Mouse (Mus musculus) G1E (cell line): ENCODE measurements around the gene C1qtnf7. TPM values are rescaled to one million over a fixed set of nuclear protein-coding genes. Genes with fewer than 3 reads are reported as not detected.

ENCODE experiments used
- ATAC-seq: 2 replicates; pipeline ENCODE4 v1.8.0; 2016; ENCODE audit warnings: mild to moderate bottlenecking; ENCODE audit not compliant: insufficient number of reproducible peaks, poor library complexity, low FRiP score, severe bottlenecking; ENCODE audit errors: extremely low read depth
- DNase-seq: peaks from one replicate; pipeline ENCODE4 v3.0.0; 2012; ENCODE audit warnings: low spot score
- H3K27me3 ChIP-seq: 2 replicates; pipeline ENCODE4 v1.6.1; 2012; ENCODE audit warnings: mild to moderate bottlenecking, low read length, inconsistent platforms; ENCODE audit not compliant: insufficient read depth
- H3K36me3 ChIP-seq: replicated peaks from 2 replicates; pipeline ENCODE3; 2012; ENCODE audit warnings: mild to moderate bottlenecking, inconsistent platforms
- H3K4me1 ChIP-seq: 2 replicates; pipeline ENCODE4 v1.6.1; 2012; ENCODE audit warnings: low read depth, low read length, inconsistent platforms, mixed read lengths; ENCODE audit not compliant: insufficient read depth
- H3K4me3 ChIP-seq: 2 replicates; pipeline ENCODE4 v1.5.1; 2012; ENCODE audit warnings: low read depth, mild to moderate bottlenecking, inconsistent platforms, low read length, moderate library complexity, mixed read lengths
- H3K9me3 ChIP-seq: replicated peaks from 2 replicates; pipeline ENCODE4 v1.6.1; 2012; ENCODE audit warnings: inconsistent platforms
- CTCF ChIP-seq: IDR thresholded peaks from 2 replicates; pipeline ENCODE4 v1.5.1; 2012; ENCODE audit warnings: low read depth, low read length, inconsistent platforms, mixed read lengths
- GATA1 ChIP-seq: IDR thresholded peaks from 2 replicates; pipeline ENCODE4 v1.6.1; 2012; ENCODE audit warnings: borderline replicate concordance, low read length, inconsistent platforms, mixed read lengths
- GATA2 ChIP-seq: IDR thresholded peaks from 2 replicates; pipeline ENCODE4 v1.6.1; 2012; ENCODE audit warnings: low read depth, low read length, inconsistent platforms, borderline replicate concordance
- POLR2AphosphoS5 ChIP-seq: IDR thresholded peaks from 2 replicates; pipeline ENCODE4 v1.6.1; 2012; ENCODE audit warnings: low read depth, low read length, inconsistent platforms; ENCODE audit not compliant: insufficient replicate concordance
- TAL1 ChIP-seq: conservative IDR thresholded peaks from 2 replicates; pipeline ENCODE4 v1.6.1; 2012; ENCODE audit warnings: low read depth, low read length, inconsistent platforms, mixed read lengths
- polyA plus RNA-seq: library from polyadenylated mRNA; stranded (reverse); fragments of >175 nt; gene quantifications from 2 replicates; pipeline ENCODE4 v1.2.3, GENCODE M21; 2012
- total RNA-seq, 2 experiments: library from RNA; stranded (forward) in 1 of 2; stranded (reverse) in 1 of 2; fragments of 200-1000 nt in 1 of 2; fragments of >200 nt in 1 of 2; fragmentation: Nextera tagmentation in 1 of 2; gene quantifications; 2 replicates each; pipeline ENCODE4 v1.2.3; 2014 to 2017

The C1qtnf7 gene
- total and polyA plus RNA-seq, 3 experiments: 0.05 TPM; not detected in 2

DNA sequence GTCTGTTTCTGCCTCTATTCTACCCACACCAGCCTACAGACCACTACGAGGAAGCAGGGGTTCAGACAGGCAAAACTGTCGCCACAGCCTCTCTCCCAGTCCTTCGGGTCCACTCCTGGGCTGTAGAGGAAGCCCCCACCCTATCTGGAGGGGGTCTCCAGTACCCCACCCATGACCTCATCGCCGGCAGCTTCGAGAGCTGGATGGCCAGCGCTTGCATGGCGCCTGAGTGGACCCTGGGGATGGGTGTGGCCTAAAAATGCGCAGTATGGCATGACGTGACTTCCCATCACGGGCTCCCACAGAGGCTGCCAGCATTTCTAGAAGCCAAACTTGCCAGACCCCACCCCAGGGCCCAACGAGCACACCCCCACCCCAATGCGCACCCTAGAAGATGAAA is 2.0 kb downstream of the C1qtnf7 start:
- Histone ChIP-seq H3K9me3 (no peaks in the 10 kb centered on the region), H3K4me1 (no peaks in the 10 kb centered on the region), H3K4me3 (no peak overlapping the region), H3K27me3 (no peaks in the 10 kb centered on the region), H3K36me3 (no peaks in the 10 kb centered on the region)
- ATAC-seq (no peak), DNase-seq (no peak)
- TF ChIP-seq GATA1 (no peak), CTCF (no peak), TAL1 (no peak), GATA2 (no peak), POLR2AphosphoS5 (no peak)

DNA sequence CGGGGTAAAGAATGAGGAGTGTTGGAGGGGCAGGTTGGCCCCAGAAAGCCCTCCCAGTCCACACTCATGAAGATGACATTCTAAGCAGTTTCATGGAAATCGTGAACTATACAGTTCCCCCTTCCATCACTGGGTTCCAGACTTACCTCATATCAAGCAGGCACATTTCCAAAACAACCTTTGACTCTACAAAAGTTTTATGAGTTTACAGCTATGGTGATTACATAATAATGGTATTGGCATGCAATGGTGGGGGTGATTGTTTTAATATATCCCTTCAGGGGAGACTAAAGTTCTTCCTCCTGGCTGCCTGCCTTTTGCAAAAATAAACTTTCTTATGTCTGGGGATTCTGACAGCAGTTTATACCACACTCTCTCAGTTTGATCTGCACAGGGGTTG is 4.6 kb downstream of the C1qtnf7 start:
- TF ChIP-seq GATA2 (no peak), TAL1 (no peak), POLR2AphosphoS5 (no peak), CTCF (no peak), GATA1 (no peak)
- no peak for ATAC-seq

GRCm38 (mm10) chr5:43521369-43521768 is 6.0 kb downstream of the C1qtnf7 start:
- H3K36me3 ChIP-seq: no peaks in the 10 kb centered on the region
- no peak for TF ChIP-seq CTCF
- TF ChIP-seq POLR2AphosphoS5: no peak
- TF ChIP-seq GATA2: no peak
- no peak for TF ChIP-seq TAL1
- no peak for TF ChIP-seq GATA1
- no peak for ATAC-seq
- DNase-seq: no peak
- H3K4me3 ChIP-seq: no peak overlapping the region
- H3K9me3 ChIP-seq: no peaks in the 10 kb centered on the region
- H3K4me1 ChIP-seq: no peaks in the 10 kb centered on the region
- H3K27me3 ChIP-seq: no peaks in the 10 kb centered on the region

More for the DNA sequence above, 4.6 kb downstream of the C1qtnf7 start:
- no peaks in the 10 kb centered on the region for H3K36me3 ChIP-seq
- H3K9me3 ChIP-seq: no peaks in the 10 kb centered on the region
- no peaks in the 10 kb centered on the region for H3K4me1 ChIP-seq
- H3K27me3 ChIP-seq: no peaks in the 10 kb centered on the region
- DNase-seq: no peak
- no peak overlapping the region for H3K4me3 ChIP-seq

- Histone ChIP-seq H3K4me1 (no peaks in the 10 kb centered on the region), H3K27me3 (no peaks in the 10 kb centered on the region), H3K36me3 (no peaks in the 10 kb centered on the region), H3K4me3 (no peak overlapping the region), H3K9me3 (no peaks in the 10 kb centered on the region)
- DNase-seq: no peak
- ATAC-seq: no peak
- TF ChIP-seq TAL1 (no peak), CTCF (no peak), POLR2AphosphoS5 (no peak), GATA1 (no peak), GATA2 (no peak)
These were observed 7.5 kb downstream of the C1qtnf7 start for GRCm38 (mm10) chr5:43522866-43523265.

GRCm38 (mm10) chr5:43526874-43527584 is 11.7 kb downstream of the C1qtnf7 start:
- no peak for TF ChIP-seq GATA2
- TF ChIP-seq GATA1: no peak
- no peak for TF ChIP-seq TAL1
- TF ChIP-seq POLR2AphosphoS5: no peak
- no peak for TF ChIP-seq CTCF
- Histone ChIP-seq H3K4me1 (no peaks in the 10 kb centered on the region), H3K36me3 (no peaks in the 10 kb centered on the region), H3K4me3 (no peak overlapping the region), H3K27me3 (no peaks in the 10 kb centered on the region), H3K9me3 (no peaks in the 10 kb centered on the region)
- no peak for DNase-seq
- no peak for ATAC-seq

GRCm38 (mm10) chr5:43530186-43530585 is 14.8 kb downstream of the C1qtnf7 start:
- H3K36me3 ChIP-seq: no peaks in the 10 kb centered on the region
- no peaks in the 10 kb centered on the region for H3K4me1 ChIP-seq
- no peak for DNase-seq
- H3K9me3 ChIP-seq: no peaks in the 10 kb centered on the region
- H3K27me3 ChIP-seq: no peaks in the 10 kb centered on the region
- no peak for ATAC-seq
- TF ChIP-seq POLR2AphosphoS5: no peak
- no peak for TF ChIP-seq GATA2
- TF ChIP-seq CTCF: no peak
- TF ChIP-seq TAL1: no peak
- TF ChIP-seq GATA1: no peak
- H3K4me3 ChIP-seq: no peak overlapping the region

DNA sequence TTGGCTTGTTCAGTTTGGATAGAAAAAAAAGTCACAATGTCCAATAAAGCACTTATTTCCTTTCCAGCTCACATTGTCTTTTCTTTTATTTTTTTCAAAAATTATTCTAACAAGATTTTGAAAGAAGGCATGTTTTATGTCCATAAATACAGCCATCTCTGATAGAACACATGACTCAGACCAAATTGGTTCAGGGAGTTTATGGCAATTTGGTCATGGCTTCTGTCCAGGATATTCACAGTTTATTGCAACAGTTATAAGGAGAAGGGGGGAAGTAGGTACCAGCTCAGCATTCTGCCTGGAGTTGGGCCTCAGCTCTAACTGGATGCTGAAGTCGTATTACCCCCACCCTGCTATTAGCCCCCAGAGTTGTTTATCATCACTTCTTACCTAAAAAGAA is 15.5 kb downstream of the C1qtnf7 start:
- no peak for DNase-seq
- Histone ChIP-seq H3K9me3 (no peaks in the 10 kb centered on the region), H3K4me3 (no peak overlapping the region), H3K4me1 (no peaks in the 10 kb centered on the region), H3K27me3 (no peaks in the 10 kb centered on the region), H3K36me3 (no peaks in the 10 kb centered on the region)
- TF ChIP-seq GATA2 (no peak), POLR2AphosphoS5 (no peak), TAL1 (no peak), CTCF (no peak), GATA1 (no peak)
- no peak for ATAC-seq
